Mouse (Mus musculus) liver, embryonic 14 days (tissue): ENCODE measurements around the gene Olfr994. TPM values are rescaled to one million over a fixed set of nuclear protein-coding genes. Genes with fewer than 3 reads are reported as not detected.

Source experiments
- polyA plus RNA-seq: library from polyadenylated mRNA; depleted of rRNA; stranded (reverse); fragments of >200 nt; gene quantifications from 2 replicates; pipeline ENCODE4 v1.2.3, GENCODE M21; 2012; rRNA removed

The Olfr994 gene
- polyA plus RNA-seq, result not detected in 2 replicates

GRCm38 (mm10) chr2:85436351-85436750 lies at the start of gene Olfr994:
Gene Olfr994, minus strand, starts transcription at chr2:85436451.

GRCm38 (mm10) chr2:85443539-85443938 lies 7.3 kb upstream of the Olfr994 start, which contains the start of gene Olfr995:
Gene Olfr995, minus strand, starts transcription at chr2:85443639.

GRCm38 (mm10) chr2:85414777-85415176 lies 21.5 kb downstream of the Olfr994 start, which contains the start of gene Olfr993:
Gene Olfr993, minus strand, starts transcription at chr2:85414877.

GRCm38 (mm10) chr2:85409369-85409768 lies 26.9 kb downstream of the Olfr994 start, which contains the start of gene Olfr992:
Gene Olfr992, minus strand, starts transcription at chr2:85409469.

Other genes with a start within 250 kb of the Olfr994 start
- 0.06 and 0.09 TPM in 2 replicates for gene Lrrc55, start 239.3 kb downstream of the Olfr994 start, polyA plus RNA-seq
- gene Olfr987, start 97.1 kb downstream of the Olfr994 start, polyA plus RNA-seq, result not detected in 2 replicates
- not detected in 2 replicates for gene Olfr988, start 73.2 kb downstream of the Olfr994 start, polyA plus RNA-seq
- gene Olfr992, start 27.0 kb downstream of the Olfr994 start, polyA plus RNA-seq, result not detected in 2 replicates
- gene Olfr993, start 21.6 kb downstream of the Olfr994 start, polyA plus RNA-seq, result not detected in 2 replicates
- gene Olfr995, start 7.2 kb upstream of the Olfr994 start, polyA plus RNA-seq, result not detected in 2 replicates
- not detected in 2 replicates for gene 4833423E24Rik, start 82.6 kb upstream of the Olfr994 start, polyA plus RNA-seq
- gene Olfr996, start 142.8 kb upstream of the Olfr994 start, polyA plus RNA-seq, result not detected in 2 replicates
- not detected in 2 replicates for gene Olfr998, start 152.5 kb upstream of the Olfr994 start, polyA plus RNA-seq
- gene Olfr1000, start 175.5 kb upstream of the Olfr994 start, polyA plus RNA-seq, result not detected in 2 replicates
- gene Olfr1002, start 214.3 kb upstream of the Olfr994 start, polyA plus RNA-seq, result not detected in 2 replicates
- gene Olfr154, start 228.0 kb upstream of the Olfr994 start, polyA plus RNA-seq, result not detected in 2 replicates
- gene Olfr1006, start 242.3 kb upstream of the Olfr994 start, polyA plus RNA-seq, result not detected in 2 replicates